Mouse (Mus musculus) heart, postnatal 14 days (tissue): ENCODE data around the gene Higd1c. TPM values are rescaled to one million over a fixed set of nuclear protein-coding genes. Genes with fewer than 3 reads are reported as not detected.
A peak's percentile ranks its signal among the peaks of the same experiment; 100 is the strongest.
"Not testable (repeated sequence)": the region's sequence is repeated elsewhere in the genome, so short reads cannot be mapped to it uniquely, and the experiment has no call there.

Experiments
- DNase-seq, 2 experiments: peaks; one replicate each; pipeline ENCODE4 v3.0.0; 2021 to 2022
- intact Hi-C: fragments of 180-260 bp; cut with DNase I; formaldehyde crosslinking; loops from one replicate; pipeline ENCODE4 v1.15.1; 2025
- long read RNA-seq, 2 experiments: library from polyadenylated mRNA; stranded (forward); transcript quantifications; one replicate each; pipeline ENCODE4 v2.0.0; 2021
- total RNA-seq, 2 experiments: library from RNA; stranded (reverse); gene quantifications; 2 replicates each; pipeline ENCODE4 v1.2.3; 2021

Higd1c gene
- not detected for total RNA-seq
- long read RNA-seq, experiment 1 = 0 reads
- long read RNA-seq, experiment 2 = 0 reads

- no peak for DNase-seq
- intact Hi-C loops = no loop called here
These were observed at the start of gene Higd1c for GRCm38 (mm10) chr15:100364242-100364641. Higd1c (plus strand) TSS chr15:100364542.

DNA sequence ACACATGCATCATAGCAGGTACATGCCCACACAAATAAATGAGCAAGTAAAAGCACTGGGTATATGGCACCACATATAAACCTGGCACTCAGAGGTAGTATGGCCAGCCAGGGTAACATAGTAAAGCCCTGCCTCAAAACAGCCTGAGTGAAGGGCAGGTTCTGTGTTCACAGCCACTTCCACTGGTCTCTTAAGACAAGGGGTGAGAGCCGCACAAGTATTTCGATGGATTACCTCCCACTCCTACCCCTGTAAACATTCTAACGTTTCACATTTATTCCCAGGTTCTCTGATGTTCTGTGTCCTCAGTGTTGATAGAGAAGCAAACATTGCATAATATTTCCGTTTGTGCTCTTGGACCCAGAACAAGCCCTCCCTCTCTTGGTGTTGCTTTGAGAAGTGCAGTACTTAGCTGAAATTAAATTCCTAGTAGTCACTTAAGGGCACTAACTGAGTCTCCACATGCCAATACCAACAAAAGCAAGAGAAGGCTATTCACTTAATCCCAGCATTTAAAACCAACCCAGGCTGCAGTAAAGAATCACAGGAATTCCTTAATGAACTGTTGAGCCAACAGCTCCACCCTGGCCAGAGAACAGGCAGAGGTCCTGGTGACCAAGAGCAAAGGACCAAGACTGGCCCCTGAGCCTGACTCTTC is 46.2 kb upstream of the Higd1c start:
- DNase-seq = not testable (repeated sequence)
- intact Hi-C loops = loop anchor here (5.0 kb wide), 1 partner anchor 56 kb away; no protein-coding TSS in a partner anchor

DNA sequence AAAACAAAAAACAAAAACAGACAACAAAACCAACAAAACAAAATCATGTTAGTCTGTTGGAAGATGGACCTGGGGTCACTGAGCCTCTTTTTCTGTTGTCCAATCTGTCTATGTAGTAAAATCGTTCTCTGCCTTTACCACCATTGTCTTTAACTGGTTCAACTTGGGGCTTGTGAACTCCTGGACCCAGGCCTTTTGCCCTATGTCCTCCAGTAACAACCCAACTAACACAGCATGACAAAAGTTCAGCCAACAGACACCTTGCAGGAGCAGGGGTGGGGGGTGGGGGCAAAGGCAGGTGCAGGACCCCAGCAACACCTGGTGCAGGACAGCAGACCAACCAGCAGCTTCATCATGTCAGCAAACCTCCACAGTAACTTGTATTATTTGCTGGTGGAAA is 44.5 kb upstream of the Higd1c start:
- DNase-seq = no peak
- intact Hi-C loops = loop anchor here (5.0 kb wide), 1 partner anchor 58 kb away; no protein-coding TSS in a partner anchor

GRCm38 (mm10) chr15:100320295-100320905 is 43.9 kb upstream of the Higd1c start:
- intact Hi-C loops = no loop called here
- no peak for DNase-seq

GRCm38 (mm10) chr15:100321134-100321533 is 43.2 kb upstream of the Higd1c start:
- DNase-seq = peak; percentile 35 to 56
- intact Hi-C loops = no loop called here

DNA sequence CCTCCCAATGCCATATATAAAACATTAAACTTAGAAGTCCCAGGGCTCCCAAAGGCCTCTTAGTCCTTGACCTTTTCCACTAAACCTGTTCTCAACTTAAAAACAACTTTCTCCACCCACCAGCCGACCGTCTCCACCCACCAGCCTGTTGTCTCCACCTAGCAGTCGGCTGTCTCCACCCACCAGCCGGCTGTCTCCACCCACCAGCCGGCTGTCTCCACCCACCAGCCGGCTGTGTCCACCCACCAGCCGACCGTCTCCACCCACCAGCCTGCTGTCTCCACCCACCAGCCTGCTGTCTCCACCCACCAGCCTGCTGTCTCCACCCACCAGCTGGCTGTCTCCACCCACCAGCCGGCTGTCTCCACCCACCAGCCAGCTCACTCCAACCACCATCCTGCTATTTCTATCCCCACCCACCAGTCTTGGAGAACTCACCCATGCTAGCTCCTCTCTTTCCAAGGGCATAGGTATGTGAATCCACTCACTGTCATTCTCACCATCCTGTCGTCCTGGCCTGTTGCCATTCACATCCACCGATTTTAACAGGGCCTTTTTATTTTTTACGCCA is 40.2 kb upstream of the Higd1c start:
- DNase-seq = no peak
- intact Hi-C loops = no loop called here

DNA sequence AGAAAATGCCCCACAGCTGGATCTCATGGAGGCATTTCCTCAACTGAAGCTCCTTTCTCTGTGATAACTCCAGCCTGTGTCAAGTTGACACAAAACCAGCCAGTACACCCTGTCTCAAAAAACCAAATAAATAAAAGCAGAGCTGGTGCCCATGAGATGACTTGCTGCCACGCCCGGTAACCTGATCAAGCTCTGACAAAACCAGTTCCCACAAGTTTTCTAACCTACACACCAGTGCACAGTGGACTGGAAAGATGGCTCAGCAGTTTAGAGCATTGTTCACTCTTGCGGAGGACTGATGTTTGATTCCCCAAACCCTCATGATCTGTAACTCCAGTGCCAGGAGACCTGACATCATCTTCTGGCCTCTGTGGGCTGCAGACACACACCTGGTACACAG is 39.1 kb upstream of the Higd1c start:
- intact Hi-C loops = no loop called here

GRCm38 (mm10) chr15:100328089-100328488 is 36.3 kb upstream of the Higd1c start:
- DNase-seq, intact Hi-C loops: not testable (repeated sequence)

More for the DNA sequence above, 39.1 kb upstream of the Higd1c start:
- no peak for DNase-seq

GRCm38 (mm10) chr15:100329336-100329735 is 35.0 kb upstream of the Higd1c start:
- DNase-seq, intact Hi-C loops: not testable (repeated sequence)

DNA sequence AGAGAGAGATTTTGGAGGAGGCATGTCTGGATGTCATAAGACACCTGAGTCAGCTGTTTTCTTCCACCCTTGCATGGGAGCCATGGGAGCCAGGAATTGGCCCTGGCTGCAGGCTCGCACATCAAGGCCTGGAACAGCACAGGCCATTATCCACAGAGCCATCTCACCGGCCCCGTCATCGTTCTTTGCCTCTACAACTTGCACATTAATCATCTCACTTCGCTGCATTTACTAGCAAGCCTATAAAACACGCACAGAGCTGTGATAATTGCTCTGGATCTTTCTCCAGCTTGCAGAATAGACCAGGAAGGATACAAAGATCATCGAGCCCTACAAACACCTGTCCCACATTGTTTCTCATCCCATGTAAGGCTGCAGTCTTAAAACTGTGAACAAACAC is 33.6 kb upstream of the Higd1c start:
- intact Hi-C loops = loop anchor here (5.0 kb wide), 1 partner anchor 37 kb away; no protein-coding TSS in a partner anchor
- DNase-seq = no peak

DNA sequence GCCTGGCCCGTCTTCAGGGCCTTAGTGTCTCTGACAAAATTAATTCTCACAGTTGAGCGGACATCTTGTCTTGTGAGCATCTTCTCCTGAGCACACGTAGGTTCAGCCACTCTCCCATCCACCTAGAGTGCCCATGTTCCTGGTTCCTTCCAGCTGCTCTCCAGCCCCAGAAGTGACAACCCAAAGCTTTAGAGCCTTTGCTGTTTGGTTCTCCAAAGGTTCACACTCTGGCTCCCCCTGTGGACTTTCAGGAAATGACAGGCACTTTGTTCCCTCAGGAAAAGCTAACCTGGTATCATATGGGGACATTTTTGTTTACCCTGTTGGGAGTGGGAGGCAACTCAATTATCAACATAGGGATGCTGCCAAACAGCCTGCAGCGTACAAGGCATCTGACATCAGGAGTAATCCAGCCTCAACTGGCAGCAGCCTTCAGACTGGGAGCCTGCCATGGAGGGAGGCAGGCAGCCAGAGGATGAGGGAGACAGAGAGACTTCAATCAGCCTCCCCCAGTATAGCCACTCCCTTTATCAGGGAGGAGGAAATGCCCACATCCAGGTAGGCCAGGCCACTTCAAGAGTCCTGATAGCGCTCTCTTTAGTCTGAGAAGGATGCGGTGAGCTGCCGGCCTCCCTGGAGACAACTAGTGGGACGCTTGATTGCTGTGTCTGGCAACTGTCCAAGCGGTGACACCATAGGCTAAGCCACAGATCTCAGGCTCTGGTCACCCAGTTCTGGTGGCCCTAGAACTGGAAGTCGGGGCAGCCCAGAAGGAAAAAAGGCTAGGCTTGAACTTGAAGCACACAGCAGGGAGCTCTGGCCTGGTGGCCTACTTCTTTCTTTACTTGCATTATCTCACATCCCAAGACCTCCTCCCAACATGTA is 32.0 kb upstream of the Higd1c start:
- DNase-seq = not testable (repeated sequence)
- intact Hi-C loops = loop anchor here (5.0 kb wide), 1 partner anchor 35 kb away; no protein-coding TSS in a partner anchor

- intact Hi-C loops = loop anchor here (5.0 kb wide), 2 partner anchors 33 to 123 kb away; no protein-coding TSS in a partner anchor
- no peak for DNase-seq
These were observed 29.7 kb upstream of the Higd1c start, which contains the start of gene Mettl7a3 for GRCm38 (mm10) chr15:100334629-100335028. Mettl7a3 (plus strand) TSS chr15:100334929.

DNA sequence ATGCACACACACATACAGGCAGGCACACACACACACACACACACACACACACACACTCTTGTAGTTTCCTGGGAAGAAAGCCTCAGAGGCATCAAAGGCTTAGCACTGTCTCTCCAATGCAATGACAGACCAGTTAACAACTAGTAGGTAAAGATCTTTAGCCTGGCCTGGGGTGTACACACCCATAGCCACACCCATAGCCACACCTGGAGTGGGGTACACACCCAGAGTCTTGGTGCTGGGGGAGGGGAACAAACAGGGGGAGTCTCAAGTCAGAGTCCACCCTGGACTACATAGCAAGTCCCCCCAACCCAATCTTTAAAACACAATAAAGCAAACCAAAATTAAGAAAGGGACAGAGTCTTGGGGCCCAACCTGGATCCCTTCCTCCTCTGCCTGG is 27.0 kb upstream of the Higd1c start:
- intact Hi-C loops = loop anchor here (5.0 kb wide), 1 partner anchor 120 kb away; no protein-coding TSS in a partner anchor
- not testable (repeated sequence) for DNase-seq

DNA sequence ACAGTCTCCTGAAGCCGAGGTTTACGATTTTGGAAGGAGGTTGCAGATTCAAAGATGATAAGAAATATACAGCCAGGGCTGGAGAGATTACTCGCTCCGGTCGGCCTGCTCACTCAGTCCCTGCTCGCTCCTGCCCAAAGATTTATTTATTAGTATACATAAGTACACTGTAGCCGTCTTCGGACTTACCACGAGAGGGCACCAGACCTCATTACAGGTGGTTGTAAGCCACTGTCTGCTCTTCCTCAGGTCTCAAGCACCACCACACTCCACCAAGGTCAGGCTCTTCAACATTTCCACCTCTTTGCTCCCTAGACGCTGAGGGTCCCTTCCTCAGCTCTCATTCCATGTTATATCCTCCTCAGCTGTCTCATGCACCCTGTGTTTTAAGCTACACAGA is 26.5 kb upstream of the Higd1c start:
- peak; percentile 43 to 68 for DNase-seq
- intact Hi-C loops = loop anchor here (5.0 kb wide), 1 partner anchor 119 kb away; no protein-coding TSS in a partner anchor

GRCm38 (mm10) chr15:100341314-100341980 is 22.9 kb upstream of the Higd1c start:
- DNase-seq, intact Hi-C loops: not testable (repeated sequence)

- intact Hi-C loops = no loop called here
- peak; percentile 12 to 49 for DNase-seq
These were observed 18.9 kb upstream of the Higd1c start for GRCm38 (mm10) chr15:100345484-100345883.

DNA sequence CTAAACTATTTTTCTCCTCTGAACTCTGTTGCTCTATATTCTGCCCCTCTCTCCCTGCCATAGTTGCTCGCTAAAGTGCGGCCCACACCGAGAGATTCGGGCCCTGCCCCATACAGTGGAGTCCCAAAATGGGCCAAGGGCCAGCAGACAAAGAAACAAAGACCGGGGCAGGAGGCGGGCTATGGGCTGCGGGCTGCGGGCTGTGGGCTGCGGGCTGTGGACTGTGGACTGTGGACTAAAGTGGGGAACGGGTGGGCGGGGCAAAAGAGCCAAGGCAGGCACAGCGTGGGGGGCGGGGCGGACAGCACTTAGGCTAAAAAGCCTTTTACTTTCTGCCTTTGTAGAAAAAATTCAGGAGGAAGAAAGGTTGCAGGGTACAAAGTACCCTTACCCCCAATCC is 17.6 kb upstream of the Higd1c start:
- intact Hi-C loops = no loop called here
- DNase-seq = no peak

DNA sequence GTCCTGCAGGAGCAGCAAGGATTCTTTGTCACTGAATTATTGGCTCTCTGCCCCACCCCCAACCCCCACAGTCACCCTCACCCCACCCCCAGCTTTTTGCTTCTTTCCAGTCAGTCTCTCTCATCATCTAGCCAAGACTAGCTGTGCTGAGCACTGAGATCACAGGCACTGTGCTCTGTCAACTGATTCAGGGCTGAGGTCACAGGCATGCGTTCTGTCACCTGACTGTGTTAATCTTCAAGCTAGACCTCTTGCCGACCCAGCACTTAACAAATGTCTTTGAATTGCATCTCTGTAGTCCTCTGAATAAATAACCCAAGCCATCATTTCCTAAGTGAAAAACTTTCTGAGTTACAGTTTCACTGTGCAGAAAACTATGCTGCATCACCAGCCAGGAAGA is 14.8 kb upstream of the Higd1c start:
- no peak for DNase-seq
- intact Hi-C loops = no loop called here

DNA sequence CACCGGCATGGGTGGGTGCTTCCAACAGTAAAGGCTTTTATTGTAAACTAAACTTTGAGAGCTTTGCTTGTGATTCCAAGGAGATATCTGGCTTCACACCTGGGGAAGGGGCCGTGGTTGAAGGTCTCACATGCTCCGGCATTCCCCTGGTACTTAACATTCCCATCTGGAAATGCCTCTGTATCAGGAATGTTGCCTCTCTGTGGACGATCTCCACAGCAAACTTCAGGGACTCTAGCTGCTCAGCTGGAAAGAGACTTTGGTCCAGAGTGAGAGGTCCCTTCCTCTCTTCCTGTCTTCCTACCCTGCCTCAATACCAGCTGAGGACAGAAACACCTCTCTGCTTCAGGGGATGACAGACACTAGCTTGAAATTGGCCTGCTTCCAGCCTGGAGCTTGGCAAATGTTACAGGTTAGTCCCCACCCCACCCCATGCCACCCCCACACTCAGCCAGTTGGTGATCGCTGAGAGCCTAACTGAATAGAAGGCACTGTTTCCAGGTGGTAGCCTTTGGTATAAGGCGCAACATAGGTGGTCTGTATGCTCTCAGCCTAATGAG is 12.8 kb upstream of the Higd1c start:
- no peak for DNase-seq
- intact Hi-C loops = no loop called here
